Mouse (Mus musculus) testis, adult 2 months (tissue): Measurements from ENCODE around the gene Obp1b. TPM values are rescaled to one million over a fixed set of nuclear protein-coding genes. Genes with fewer than 3 reads are reported as not detected.
"Not testable (repeated sequence)": the region's sequence is repeated elsewhere in the genome, so short reads cannot be mapped to it uniquely, and the experiment has no call there.

Source experiments
- H3K27ac ChIP-seq: fragments of 200-500 bp; 2 replicates; pipeline ENCODE4 v1.5.1; 2012; ENCODE audit warnings: low read depth, low read length; ENCODE audit not compliant: control insufficient read depth, insufficient read depth
- H3K27me3 ChIP-seq: fragments of 200-500 bp; 2 replicates; pipeline ENCODE4 v1.6.1; 2012; ENCODE audit warnings: mild to moderate bottlenecking, low read length, moderate library complexity; ENCODE audit not compliant: control insufficient read depth, insufficient read depth
- H3K36me3 ChIP-seq: fragments of 200-500 bp; 2 replicates; pipeline ENCODE4 v1.6.1; 2012; ENCODE audit warnings: mild to moderate bottlenecking, low read length; ENCODE audit not compliant: control insufficient read depth, insufficient read depth
- H3K4me1 ChIP-seq: fragments of 200-500 bp; 2 replicates; pipeline ENCODE4 v1.6.1; 2012; ENCODE audit warnings: low read length; ENCODE audit not compliant: control insufficient read depth, insufficient read depth
- H3K4me3 ChIP-seq: fragments of 200-500 bp; 2 replicates; pipeline ENCODE4 v1.5.1; 2012; ENCODE audit warnings: low read depth, mild to moderate bottlenecking, low read length, moderate library complexity, mixed read lengths; ENCODE audit not compliant: control insufficient read depth
- CTCF ChIP-seq: fragments of 200-500 bp; IDR thresholded peaks from 2 replicates; pipeline ENCODE4 v1.5.1; 2012; ENCODE audit warnings: low read depth, mild to moderate bottlenecking, inconsistent platforms, low read length, moderate library complexity; ENCODE audit not compliant: control insufficient read depth, insufficient read depth, insufficient replicate concordance
- POLR2A ChIP-seq: fragments of 200-500 bp; IDR thresholded peaks from 2 replicates; pipeline ENCODE4 v1.6.1; 2012; ENCODE audit warnings: low read depth, mild to moderate bottlenecking, inconsistent platforms, low read length, moderate library complexity; ENCODE audit not compliant: control insufficient read depth
- polyA plus RNA-seq: library from polyadenylated mRNA; depleted of rRNA; stranded (reverse); fragments of >200 nt; gene quantifications from 2 replicates; pipeline ENCODE4 v1.2.3, GENCODE M21; 2012; rRNA removed

Gene Obp1b
- polyA plus RNA-seq, result not detected in 2 replicates

GRCm38 (mm10) chrX:78186477-78186876 is at the start of gene Obp1b:
Obp1b (plus strand) TSS chrX:78186777.
- not testable (repeated sequence) for H3K27me3 ChIP-seq, H3K36me3 ChIP-seq, H3K27ac ChIP-seq, H3K4me1 ChIP-seq, H3K4me3 ChIP-seq

GRCm38 (mm10) chrX:78202220-78202619 is 15.6 kb downstream of the Obp1b start:
- H3K4me3 ChIP-seq, H3K4me1 ChIP-seq, H3K27ac ChIP-seq, H3K36me3 ChIP-seq, H3K27me3 ChIP-seq: not testable (repeated sequence)

- H3K27me3 ChIP-seq, result no peaks in the 10 kb centered on the region
- H3K4me1 ChIP-seq, result 0 out of 2 replicates have a peak, but pooled peaks cover 2% of the 10 kb centered on the region
- TF ChIP-seq CTCF (no peak), POLR2A (no peak)
- no peaks in the 10 kb centered on the region for H3K36me3 ChIP-seq
- H3K4me3 ChIP-seq, result no peak overlapping the region
- H3K27ac ChIP-seq, result no peak overlapping the region
Measured at GRCm38 (mm10) chrX:78202829-78203228, 16.3 kb downstream of the Obp1b start.

Other genes with a start within 250 kb of the Obp1b start
- not detected in 2 replicates for gene Obp1a, start 95.4 kb upstream of the Obp1b start, polyA plus RNA-seq
- not detected in 2 replicates for gene Gm5938, start 61.3 kb upstream of the Obp1b start, polyA plus RNA-seq
- not detected in 2 replicates for gene Gm14743, start 59.1 kb downstream of the Obp1b start, polyA plus RNA-seq
- gene 4930480E11Rik, start 182.9 kb downstream of the Obp1b start, polyA plus RNA-seq, result 1.7 and 1.9 TPM in 2 replicates